Mouse (Mus musculus): ENCODE measurements around the gene Syt2. TPM values are rescaled to one million over a fixed set of nuclear protein-coding genes. Genes with fewer than 3 reads are reported as not detected.

Gene Syt2
- total RNA-seq, 2 experiments from 2014 or later, result not detected

DNA sequence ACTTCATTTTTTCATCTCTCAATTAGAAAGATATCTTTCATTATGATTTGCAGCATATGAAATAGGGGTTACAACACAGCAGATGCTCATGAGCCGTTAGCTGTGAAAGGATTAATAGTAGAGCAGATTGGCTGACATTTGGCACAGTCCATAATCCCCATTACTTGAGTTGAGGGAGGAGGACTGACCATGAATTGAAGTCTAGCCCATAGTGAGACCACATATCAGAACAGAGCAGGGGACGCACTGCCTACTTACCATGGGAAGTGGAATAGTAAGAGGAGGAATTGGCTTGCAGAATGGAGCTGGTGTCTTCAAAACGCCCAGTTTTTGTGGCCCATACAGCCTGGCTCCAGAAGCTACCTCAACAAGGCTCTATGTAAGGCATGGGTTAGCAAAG is 150.1 kb downstream of the Syt2 start:
- intact Hi-C loops (cut with DNase I), result no loop called here
- no peak for DNase-seq

DNA sequence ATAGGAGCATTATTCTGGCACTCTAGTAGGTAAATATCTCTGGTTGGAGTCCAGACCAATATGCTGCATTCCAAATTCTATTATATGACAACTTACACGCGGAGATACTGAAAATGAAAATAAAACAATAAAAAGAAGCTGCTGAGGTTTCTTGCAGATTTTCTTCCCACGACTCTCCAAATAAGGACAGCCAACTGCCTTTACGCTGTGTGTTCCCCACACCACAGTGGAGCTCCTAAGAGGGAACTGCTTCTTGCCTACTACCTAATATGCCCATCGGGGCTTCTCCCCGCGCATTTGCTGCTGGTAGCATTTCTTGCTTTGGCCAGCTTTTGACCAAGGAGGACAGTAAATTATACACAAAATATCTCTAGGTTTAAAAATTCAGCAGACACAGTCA is 155.3 kb downstream of the Syt2 start:
- intact Hi-C loops (cut with DNase I), result no loop called here
- no peak for DNase-seq

DNA sequence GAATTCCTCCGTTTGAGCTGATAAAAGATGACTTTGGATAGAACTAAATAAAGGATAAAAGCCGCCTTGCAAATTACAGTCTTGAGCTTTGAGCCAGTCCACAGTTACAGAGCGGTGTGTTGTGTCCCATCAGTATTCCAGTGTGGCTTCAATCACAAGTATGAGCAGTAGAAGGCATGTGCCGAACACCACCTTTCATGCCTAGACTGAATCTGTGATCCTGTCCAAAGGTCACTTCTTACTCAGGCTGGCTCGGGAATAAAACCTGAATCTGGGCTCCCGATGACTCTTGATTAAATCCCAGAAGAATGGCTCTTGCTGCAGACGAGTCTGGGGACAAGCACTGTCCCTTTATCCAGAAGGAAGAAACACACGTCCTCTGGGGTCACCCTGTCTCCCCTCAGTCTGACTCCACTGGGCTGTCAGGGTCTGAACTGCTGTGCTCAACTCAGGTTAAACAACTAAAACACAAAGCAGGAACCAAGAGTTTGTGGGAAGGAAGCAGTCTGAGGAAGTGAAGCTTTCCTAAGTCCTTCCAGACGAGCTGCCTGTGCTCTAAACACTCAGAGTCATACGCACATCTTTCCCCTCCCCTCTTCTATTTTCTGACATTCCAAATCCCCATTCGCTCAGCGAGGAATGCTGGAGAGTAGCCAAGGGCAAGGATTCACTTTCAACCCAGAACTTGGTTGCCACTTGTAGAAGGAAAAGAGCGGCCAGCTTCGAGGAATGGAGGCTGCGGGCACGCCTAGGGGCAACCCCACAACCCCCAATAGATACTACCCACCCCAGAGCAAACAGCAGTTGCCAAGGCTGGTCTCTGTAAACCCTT is 157.0 kb downstream of the Syt2 start:
- intact Hi-C loops (cut with DNase I), result no loop called here

DNA sequence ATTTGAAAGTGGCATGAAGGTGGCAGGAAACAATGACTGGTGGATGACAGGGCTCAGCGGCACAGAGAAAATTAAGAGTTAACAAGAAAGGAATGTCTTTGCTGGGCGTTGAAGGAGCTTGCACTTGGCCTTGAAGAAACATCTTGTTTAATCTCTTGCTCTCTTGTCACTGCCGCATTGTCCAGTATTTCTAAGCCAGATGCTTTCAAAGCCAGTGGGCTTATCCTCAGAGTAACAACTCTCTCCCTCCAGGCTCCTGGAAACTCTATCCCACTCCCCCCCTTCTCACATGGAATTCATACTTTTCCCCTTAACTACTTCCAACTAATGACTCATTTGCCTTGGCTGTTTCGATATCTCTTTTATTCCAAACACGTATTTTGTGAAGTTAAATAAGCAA is 157.9 kb downstream of the Syt2 start:
- DNase-seq, result no peak
- intact Hi-C loops (cut with DNase I), result no loop called here

More for the DNA sequence above, 157.0 kb downstream of the Syt2 start:
- peak; percentile 53 to 74 for DNase-seq

DNA sequence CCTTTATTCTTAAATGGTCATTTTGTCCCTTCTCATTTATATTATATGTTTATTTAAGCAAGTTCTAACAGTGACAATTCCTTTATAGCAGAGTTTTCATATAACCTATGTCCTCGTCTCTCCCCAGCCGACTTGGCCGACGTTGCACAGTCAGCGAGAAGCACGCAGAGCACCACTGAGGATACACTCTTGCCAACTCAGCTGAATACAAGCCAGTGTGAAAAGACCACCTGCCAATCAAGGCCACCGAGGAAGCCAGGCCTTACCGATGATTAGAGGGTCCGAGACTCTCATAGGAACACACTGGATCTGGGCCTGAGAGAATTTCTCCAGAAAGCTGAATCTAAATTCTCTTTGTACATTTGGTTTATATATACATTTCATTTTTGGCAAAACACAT is 159.0 kb downstream of the Syt2 start:
- intact Hi-C loops (cut with DNase I), result no loop called here
- no peak for DNase-seq

Small RNA genes lying within 50 kb of the gene (microRNA-seq; reads per million reads assigned to microRNA genes)
- gene Gm22232, result 0 reads per million in 2 experiments

Other genes starting within 250 kb of the Syt2 start
- 10 to 100 TPM; 76.6 to 96.3 TPM for gene Cyb5r1, start 241.1 kb upstream of the Syt2 start, total RNA-seq (2021)
- 100 to 1,000 TPM; 158 to 166 TPM for gene Adipor1, start 231.3 kb upstream of the Syt2 start, total RNA-seq (2021)
- gene Klhl12, start 191.1 kb upstream of the Syt2 start, total RNA-seq (2021), result 10 to 100 TPM; 14.4 to 15.1 TPM
- gene Rabif, start 152.0 kb upstream of the Syt2 start, total RNA-seq (2021), result 1 to 10 TPM; 5.1 to 5.5 TPM
- gene Mgat4e, start 97.0 kb upstream of the Syt2 start, total RNA-seq (2021), result not detected
- gene Kdm5b, start 86.5 kb upstream of the Syt2 start, total RNA-seq (2021), result 10 to 100 TPM in 1 of 2 experiments, 1 to 10 TPM in 1; 9.2 to 11.1 TPM

Measured in gastrocnemius, postnatal 36 days (tissue).